Comparison of ENCODE assay signal across 1 mouse cellular context in the genomic region with DNA sequence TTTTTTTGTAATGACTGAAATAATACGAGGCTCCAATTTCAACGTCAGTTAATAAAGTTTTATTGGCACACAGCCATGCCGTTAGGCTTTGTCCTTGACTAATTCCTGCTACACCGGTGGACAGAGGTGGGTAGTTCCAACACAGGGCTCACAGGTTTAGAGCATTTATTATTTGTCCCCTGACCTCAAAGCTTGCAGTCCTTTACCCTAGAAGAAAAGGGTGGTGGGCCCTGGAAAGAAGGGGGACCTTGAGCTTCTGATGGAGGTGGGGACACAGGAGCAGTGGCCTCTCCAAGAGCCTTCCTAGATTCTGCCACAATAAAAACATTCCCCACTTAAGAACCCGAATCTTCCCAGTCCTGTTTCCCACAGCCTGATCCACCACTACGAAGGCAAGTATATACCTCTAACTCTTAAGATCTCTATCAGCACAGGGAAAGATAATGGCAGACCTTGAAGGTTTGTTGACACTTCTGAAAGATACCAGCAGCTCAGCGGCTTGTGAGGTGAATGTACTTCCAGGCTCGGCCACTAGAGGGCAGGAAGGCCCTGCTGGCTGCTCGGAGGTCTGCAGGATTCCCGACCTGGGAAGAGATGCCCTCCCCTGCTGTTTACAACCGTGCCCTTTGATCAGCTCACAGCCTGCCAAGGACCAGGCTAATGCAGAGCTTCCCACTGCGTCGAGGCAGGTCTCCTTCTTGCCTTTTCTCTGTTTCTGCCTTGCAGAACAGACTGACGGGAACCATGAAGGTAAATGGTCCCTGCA.
TF ChIP-seq lines count a peak whose summit lies in the region.

No protein-coding gene starts in this region.

TF ChIP-seq in C2C12, 6 proteins besides CTCF, POLR2A, EP300 and RAD21:
- TF ChIP-seq CEBPB (IDR thresholded peaks at IDR 0.05; ENCODE audit: low read depth) (no peak), MAX (IDR thresholded peaks at IDR 0.05) (no peak), MYOD1 (IDR thresholded peaks at IDR 0.05; ENCODE audit: control insufficient read depth, insufficient read length, low read depth) (no peak), MYOG (IDR thresholded peaks at IDR 0.05; ENCODE audit: control insufficient read depth, extremely low read depth, insufficient read length) (no peak), USF1 (IDR thresholded peaks at IDR 0.05; ENCODE audit: low read depth) (no peak), FOSL1 (IDR thresholded peaks at IDR 0.05; ENCODE audit: insufficient read depth, low read length, poor library complexity, severe bottlenecking) (no peak)
